Mouse (Mus musculus) kidney, embryonic 14.5 days (tissue): Measurements from ENCODE around the gene Fuom. TPM values are rescaled to one million over a fixed set of nuclear protein-coding genes. Genes with fewer than 3 reads are reported as not detected.

Experiments used
- ATAC-seq: fragments of 200-750 bp; cut with Nextera tagmentation; 2 replicates; pipeline ENCODE4 v1.8.0; 2017; ENCODE audit warnings: moderate number of reproducible peaks, mild to moderate bottlenecking, moderate TSS enrichment, moderate library complexity; ENCODE audit not compliant: low FRiP score, low TSS enrichment
- H3K27ac ChIP-seq: fragments of 300-500 bp; sonication (generic); 2 replicates; pipeline ENCODE4 v1.5.1; 2014; ENCODE audit warnings: low read depth, mild to moderate bottlenecking, low read length, moderate library complexity, mixed read lengths
- H3K27me3 ChIP-seq: fragments of 300-500 bp; sonication (generic); 2 replicates; pipeline ENCODE4 v1.6.1; 2014; ENCODE audit warnings: mild to moderate bottlenecking, low read length; ENCODE audit not compliant: control insufficient read depth, insufficient read depth
- H3K36me3 ChIP-seq: fragments of 300-500 bp; sonication (generic); 2 replicates; pipeline ENCODE4 v1.6.1; 2014; ENCODE audit warnings: low read length, mixed read lengths; ENCODE audit not compliant: control insufficient read depth, insufficient read depth
- H3K4me1 ChIP-seq: fragments of 300-500 bp; sonication (generic); 2 replicates; pipeline ENCODE4 v1.6.1; 2014; ENCODE audit warnings: low read length, mixed read lengths; ENCODE audit not compliant: control insufficient read depth, insufficient read depth
- H3K4me2 ChIP-seq: fragments of 300-500 bp; sonication (generic); replicated peaks from 2 replicates; pipeline ENCODE4 v1.6.1; 2014; ENCODE audit warnings: low read depth, mild to moderate bottlenecking, low read length
- H3K4me3 ChIP-seq: fragments of 300-500 bp; sonication (generic); 2 replicates; pipeline ENCODE4 v1.5.1; 2014; ENCODE audit warnings: mild to moderate bottlenecking, low read length
- H3K9ac ChIP-seq: fragments of 300-500 bp; sonication (generic); 2 replicates; pipeline ENCODE4 v1.6.1; 2014; ENCODE audit warnings: low read depth, mild to moderate bottlenecking, low read length, moderate library complexity
- H3K9me3 ChIP-seq: fragments of 300-500 bp; sonication (generic); 2 replicates; pipeline ENCODE4 v1.6.1; 2016; ENCODE audit warnings: low read length; ENCODE audit not compliant: control insufficient read depth
- WGBS: fragments of 180-500 bp; shearing (Covaris S2); extraction: QIAGEN DNeasy Blood & Tissue Kit; methylation state at CpG from one replicate; pipeline ENCODE4 v1.1.7; 2014; 5-methylcytosine and 5-hydroxymethylcytosine counted together
- polyA plus RNA-seq: library from polyadenylated mRNA; unstranded; fragments of >200 nt; fragmentation: Nextera tagmentation; extraction: Ambion mirVana; gene quantifications from 2 replicates; pipeline ENCODE4 v1.2.1, GENCODE M21; 2014

The Fuom gene
- polyA plus RNA-seq, 1 experiment from 2014 or later: 32.4 TPM

GRCm38 (mm10) chr7:140127911-140128310 lies 25.7 kb upstream of the Fuom start:
- Histone ChIP-seq H3K27me3 (no peaks in the 10 kb centered on the region), H3K9ac (no peak overlapping the region), H3K9me3 (no peaks in the 10 kb centered on the region), H3K4me2 (no peak overlapping the region), H3K27ac (no peak overlapping the region), H3K36me3 (peaks cover 18% of the 10 kb centered on the region; the same call in 1 of the 2 replicates), H3K4me3 (no peak overlapping the region), H3K4me1 (peaks cover 4% of the 10 kb centered on the region)
- ATAC-seq: no peak
- 86% methylated on average over 2 of the region's 2 CpGs for WGBS

GRCm38 (mm10) chr7:140126934-140127333 lies 24.7 kb upstream of the Fuom start:
- H3K36me3 ChIP-seq: peaks cover 18% of the 10 kb centered on the region; the same call in 1 of the 2 replicates
- WGBS: 92% methylated on average over 3 of the region's 3 CpGs
- no peaks in the 10 kb centered on the region for H3K27me3 ChIP-seq
- ATAC-seq: no peak
- H3K4me1 ChIP-seq: peaks cover 4% of the 10 kb centered on the region
- no peak overlapping the region for H3K9ac ChIP-seq
- no peaks in the 10 kb centered on the region for H3K9me3 ChIP-seq
- no peak overlapping the region for H3K27ac ChIP-seq
- no peak overlapping the region for H3K4me3 ChIP-seq
- H3K4me2 ChIP-seq: no peak overlapping the region; the same call in 1 of the 2 replicates

- Histone ChIP-seq H3K4me2 (peak overlapping the region; percentile 81), H3K36me3 (peaks cover 18% of the 10 kb centered on the region; the same call in 1 of the 2 replicates), H3K9ac (peak overlapping the region; percentile 77), H3K27ac (no peak overlapping the region), H3K4me1 (peaks cover 4% of the 10 kb centered on the region), H3K27me3 (no peaks in the 10 kb centered on the region), H3K9me3 (no peaks in the 10 kb centered on the region), H3K4me3 (peak overlapping the region; percentile 65)
- WGBS: 4% methylated on average over 5 of the region's 5 CpGs
- 0 out of 2 replicates have a peak, but pooled peaks have one; percentile 3 for ATAC-seq
Measured at GRCm38 (mm10) chr7:140126022-140126350, 23.7 kb upstream of the Fuom start.

- Histone ChIP-seq H3K36me3 (peaks cover 14% of the 10 kb centered on the region; the same call in 1 of the 2 replicates), H3K9me3 (no peaks in the 10 kb centered on the region), H3K4me2 (peak overlapping the region; percentile 81), H3K9ac (peak overlapping the region; percentile 77), H3K4me3 (peak overlapping the region; percentile 65), H3K4me1 (peaks cover 4% of the 10 kb centered on the region), H3K27me3 (no peaks in the 10 kb centered on the region), H3K27ac (no peak overlapping the region)
- peak; percentile 99 for ATAC-seq
- WGBS: 2% methylated on average over 40 of the region's 40 CpGs
Measured at GRCm38 (mm10) chr7:140125278-140126021, 23.2 kb upstream of the Fuom start.

GRCm38 (mm10) chr7:140124382-140124781 lies 22.1 kb upstream of the Fuom start:
- H3K36me3 ChIP-seq: peaks cover 4% of the 10 kb centered on the region; the same call in 1 of the 2 replicates
- H3K9me3 ChIP-seq: no peaks in the 10 kb centered on the region
- 95% methylated on average over 1 of the region's 1 CpGs for WGBS
- no peak overlapping the region for H3K4me2 ChIP-seq
- no peak overlapping the region for H3K9ac ChIP-seq
- peaks cover 4% of the 10 kb centered on the region for H3K4me1 ChIP-seq
- H3K4me3 ChIP-seq: no peak overlapping the region
- no peaks in the 10 kb centered on the region for H3K27me3 ChIP-seq
- H3K27ac ChIP-seq: no peak overlapping the region
- no peak for ATAC-seq

GRCm38 (mm10) chr7:140122765-140123164 lies 20.5 kb upstream of the Fuom start:
- Histone ChIP-seq H3K27me3 (no peaks in the 10 kb centered on the region), H3K27ac (no peak overlapping the region), H3K4me2 (no peak overlapping the region), H3K4me1 (peaks cover 4% of the 10 kb centered on the region), H3K36me3 (no peaks in the 10 kb centered on the region), H3K4me3 (no peak overlapping the region), H3K9ac (no peak overlapping the region), H3K9me3 (no peaks in the 10 kb centered on the region)
- no peak for ATAC-seq
- 43% methylated on average over 4 of the region's 4 CpGs for WGBS

GRCm38 (mm10) chr7:140121338-140121910 lies 19.2 kb upstream of the Fuom start:
- no peaks in the 10 kb centered on the region for H3K27me3 ChIP-seq
- no peak overlapping the region for H3K4me3 ChIP-seq
- H3K9me3 ChIP-seq: no peaks in the 10 kb centered on the region
- no peaks in the 10 kb centered on the region for H3K36me3 ChIP-seq
- no peak overlapping the region for H3K4me2 ChIP-seq
- 85% methylated on average over 13 of the region's 13 CpGs for WGBS
- H3K9ac ChIP-seq: no peak overlapping the region
- peaks cover 4% of the 10 kb centered on the region; the same call in 1 of the 2 replicates for H3K4me1 ChIP-seq
- no peak overlapping the region for H3K27ac ChIP-seq
- no peak for ATAC-seq

- Histone ChIP-seq H3K36me3 (no peaks in the 10 kb centered on the region), H3K27ac (no peak overlapping the region), H3K4me2 (no peak overlapping the region), H3K4me3 (no peak overlapping the region), H3K4me1 (peaks cover 4% of the 10 kb centered on the region; the same call in 1 of the 2 replicates), H3K27me3 (no peaks in the 10 kb centered on the region), H3K9me3 (no peaks in the 10 kb centered on the region), H3K9ac (no peak overlapping the region)
- 89% methylated on average over 2 of the region's 2 CpGs for WGBS
- ATAC-seq: no peak
Measured at GRCm38 (mm10) chr7:140120484-140120883, 18.2 kb upstream of the Fuom start.
